Mouse (Mus musculus) midbrain, embryonic 11.5 days (tissue): Measurements from ENCODE around the gene Rftn1. TPM values are rescaled to one million over a fixed set of nuclear protein-coding genes. Genes with fewer than 3 reads are reported as not detected.

Experiments used
- ATAC-seq: fragments of 200-750 bp; cut with Nextera tagmentation; 2 replicates; pipeline ENCODE4 v1.8.0; 2017; ENCODE audit warnings: moderate TSS enrichment, moderate library complexity; ENCODE audit not compliant: low FRiP score
- DNase-seq: peaks from one replicate; pipeline ENCODE4 v3.0.0; 2015; ENCODE audit warnings: low spot score; ENCODE audit errors: missing footprints
- H3K27ac ChIP-seq: fragments of 300-500 bp; sonication (generic); 2 replicates; pipeline ENCODE4 v1.5.1; 2014; ENCODE audit warnings: low read depth, low read length
- H3K27me3 ChIP-seq: fragments of 300-500 bp; sonication (generic); 2 replicates; pipeline ENCODE4 v1.6.1; 2014; ENCODE audit warnings: mild to moderate bottlenecking, low read length, moderate library complexity, mixed read lengths; ENCODE audit not compliant: control insufficient read depth, insufficient read depth
- H3K36me3 ChIP-seq: fragments of 300-500 bp; sonication (generic); 2 replicates; pipeline ENCODE4 v1.6.1; 2014; ENCODE audit warnings: mild to moderate bottlenecking, low read length, moderate library complexity, mixed read lengths; ENCODE audit not compliant: control insufficient read depth, insufficient read depth
- H3K4me1 ChIP-seq: fragments of 300-500 bp; sonication (generic); 2 replicates; pipeline ENCODE4 v1.6.1; 2014; ENCODE audit warnings: low read length; ENCODE audit not compliant: control insufficient read depth, insufficient read depth
- H3K4me2 ChIP-seq: fragments of 300-500 bp; sonication (generic); 2 replicates; pipeline ENCODE4 v1.6.1; 2014; ENCODE audit warnings: mild to moderate bottlenecking, moderate library complexity
- H3K4me3 ChIP-seq: fragments of 300-500 bp; sonication (generic); 2 replicates; pipeline ENCODE4 v1.5.1; 2014; ENCODE audit warnings: low read depth, low read length
- H3K9ac ChIP-seq: fragments of 300-500 bp; sonication (generic); 2 replicates; pipeline ENCODE4 v1.6.1; 2014; ENCODE audit warnings: low read length
- H3K9me3 ChIP-seq: fragments of 300-500 bp; sonication (generic); 2 replicates; pipeline ENCODE4 v1.6.1; 2016; ENCODE audit warnings: low read length; ENCODE audit not compliant: control insufficient read depth
- WGBS: fragments of 180-500 bp; shearing (Covaris S2); extraction: QIAGEN DNeasy Blood & Tissue Kit; methylation state at CpG from one replicate; pipeline ENCODE4 v1.1.7; 2014; 5-methylcytosine and 5-hydroxymethylcytosine counted together
- polyA plus RNA-seq: library from polyadenylated mRNA; unstranded; fragments of >200 nt; fragmentation: Nextera tagmentation; extraction: Ambion mirVana; gene quantifications from 2 replicates; pipeline ENCODE4 v1.2.1, GENCODE M21; 2014

Gene Rftn1
- polyA plus RNA-seq, 1 experiment from 2014 or later: 4.3 TPM

DNA sequence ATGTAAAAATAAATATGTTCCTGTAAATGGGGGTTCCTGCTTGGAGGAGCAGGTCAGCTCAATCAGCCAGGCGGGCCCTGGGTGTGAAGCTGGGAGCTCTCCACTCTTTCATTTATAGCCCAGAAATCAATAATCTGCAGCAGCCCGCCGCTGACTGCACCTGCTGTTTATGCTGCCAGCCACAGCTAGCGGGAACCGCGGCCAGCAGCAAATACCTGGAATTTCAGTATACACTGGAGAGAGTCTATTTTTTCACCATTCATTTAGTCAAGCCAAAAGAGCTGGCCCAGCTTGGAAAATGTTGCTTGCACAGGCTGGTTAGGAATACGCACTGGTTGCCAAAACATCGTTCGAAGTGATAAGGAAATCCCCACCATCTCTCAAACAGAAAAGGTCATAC, 142.3 kb downstream of the Rftn1 start:
- Histone ChIP-seq H3K27ac (no peak overlapping the region), H3K4me2 (no peak overlapping the region), H3K27me3 (no peaks in the 10 kb centered on the region), H3K36me3 (no peaks in the 10 kb centered on the region), H3K9ac (no peak overlapping the region), H3K4me1 (no peaks in the 10 kb centered on the region), H3K9me3 (no peaks in the 10 kb centered on the region), H3K4me3 (no peak overlapping the region)
- no peak for DNase-seq
- 84% methylated on average over 9 of the region's 9 CpGs for WGBS
- peak; percentile 40; the same call in 1 of the 2 replicates for ATAC-seq

GRCm38 (mm10) chr17:50047182-50047581, 143.3 kb downstream of the Rftn1 start:
- Histone ChIP-seq H3K4me2 (no peak overlapping the region), H3K9me3 (no peaks in the 10 kb centered on the region), H3K9ac (no peak overlapping the region), H3K27ac (no peak overlapping the region), H3K4me1 (no peaks in the 10 kb centered on the region), H3K36me3 (no peaks in the 10 kb centered on the region), H3K4me3 (no peak overlapping the region), H3K27me3 (no peaks in the 10 kb centered on the region)
- no peak for DNase-seq
- no peak for ATAC-seq
- 98% methylated on average over 12 of the region's 12 CpGs for WGBS

DNA sequence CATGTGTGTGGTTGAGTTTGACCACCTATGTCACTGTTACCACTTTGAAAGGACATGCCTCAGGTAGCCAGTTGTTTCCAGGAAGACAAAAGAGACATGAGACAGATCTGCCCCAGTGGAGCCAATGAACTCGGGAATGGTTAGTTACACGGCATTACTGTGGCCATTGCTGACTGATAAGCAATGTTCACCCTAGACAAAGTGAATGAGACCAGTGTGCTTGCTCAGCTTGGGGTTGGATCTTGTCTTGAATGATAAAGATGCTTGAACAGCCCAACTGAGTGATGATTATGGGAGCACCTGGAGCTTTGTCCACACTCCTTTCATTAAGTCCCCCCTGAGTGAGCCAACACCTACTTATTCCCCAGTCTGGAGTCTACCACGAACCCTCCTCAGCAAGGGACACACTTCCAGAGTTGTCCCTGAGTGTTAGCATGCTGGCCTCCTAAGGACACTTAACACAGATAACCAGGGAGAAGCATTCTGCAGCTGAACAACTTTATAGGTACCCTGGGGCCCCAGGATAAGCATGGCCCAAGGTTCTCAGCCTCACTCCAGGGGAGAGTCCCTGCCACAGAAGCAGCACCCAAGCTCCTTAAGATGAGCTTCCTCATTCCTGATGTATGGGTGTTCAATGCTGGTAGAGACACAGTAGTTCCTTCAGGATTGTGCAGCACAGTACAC, 149.6 kb downstream of the Rftn1 start:
- H3K27ac ChIP-seq: no peak overlapping the region
- H3K9me3 ChIP-seq: no peaks in the 10 kb centered on the region
- ATAC-seq (no peak), DNase-seq (no peak)
- no peak overlapping the region for H3K4me2 ChIP-seq
- WGBS: 85% methylated on average over 3 of the region's 3 CpGs
- no peaks in the 10 kb centered on the region for H3K27me3 ChIP-seq
- no peaks in the 10 kb centered on the region for H3K4me1 ChIP-seq
- H3K4me3 ChIP-seq: no peak overlapping the region
- H3K36me3 ChIP-seq: no peaks in the 10 kb centered on the region
- no peak overlapping the region for H3K9ac ChIP-seq

DNA sequence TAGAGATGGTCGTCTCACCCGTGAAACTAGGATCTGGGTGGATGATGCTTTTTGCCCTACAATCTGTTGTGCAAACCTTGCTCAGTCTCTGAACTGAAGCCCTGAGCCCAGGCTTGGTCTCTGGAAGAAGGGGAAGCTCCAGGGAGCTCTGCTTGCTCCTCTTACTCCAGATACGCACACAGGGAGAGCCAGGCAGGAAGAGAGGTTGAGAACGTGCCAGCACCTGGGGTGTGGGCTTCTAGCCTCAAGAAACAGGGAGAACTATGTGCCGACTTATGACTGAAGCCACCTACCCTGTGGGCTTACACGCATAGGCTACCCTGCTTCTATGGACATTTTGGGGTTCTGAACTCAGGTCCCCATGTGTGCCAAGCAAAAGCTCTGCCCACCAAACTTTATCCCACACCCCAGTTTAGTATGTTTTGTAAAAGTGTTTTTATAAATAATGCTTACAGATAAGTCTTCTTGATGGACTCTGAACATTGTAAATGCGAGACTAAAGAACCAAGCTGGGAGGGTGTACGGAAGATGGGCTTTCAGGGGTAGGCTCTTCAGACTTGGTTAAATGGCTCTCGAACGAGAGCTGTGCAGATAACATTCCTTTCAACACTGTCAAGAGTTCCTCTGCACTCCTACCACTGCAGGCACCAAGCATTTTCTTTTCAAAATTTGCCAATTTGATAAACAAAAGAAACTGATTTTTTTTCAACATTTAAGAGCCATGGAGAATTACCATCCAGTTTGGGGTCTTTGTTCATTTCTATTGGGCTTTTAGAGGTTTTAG, 152.4 kb downstream of the Rftn1 start:
- Histone ChIP-seq H3K4me2 (no peak overlapping the region), H3K9ac (no peak overlapping the region), H3K27ac (no peak overlapping the region), H3K4me1 (no peaks in the 10 kb centered on the region), H3K4me3 (no peak overlapping the region), H3K36me3 (no peaks in the 10 kb centered on the region), H3K27me3 (no peaks in the 10 kb centered on the region), H3K9me3 (no peaks in the 10 kb centered on the region)
- DNase-seq: no peak
- 88% methylated on average over 10 of the region's 10 CpGs for WGBS
- ATAC-seq: no peak

- no peak for ATAC-seq
- H3K4me1 ChIP-seq: no peaks in the 10 kb centered on the region
- H3K36me3 ChIP-seq: no peaks in the 10 kb centered on the region
- H3K9ac ChIP-seq: no peak overlapping the region
- 91% methylated on average over 4 of the region's 4 CpGs for WGBS
- no peak overlapping the region for H3K4me3 ChIP-seq
- H3K9me3 ChIP-seq: no peaks in the 10 kb centered on the region
- H3K27ac ChIP-seq: no peak overlapping the region
- no peak overlapping the region for H3K4me2 ChIP-seq
- DNase-seq: no peak
- no peaks in the 10 kb centered on the region for H3K27me3 ChIP-seq
Measured at GRCm38 (mm10) chr17:50037416-50037815, 153.1 kb downstream of the Rftn1 start.

- Histone ChIP-seq H3K27me3 (no peaks in the 10 kb centered on the region), H3K36me3 (no peaks in the 10 kb centered on the region), H3K4me2 (no peak overlapping the region), H3K27ac (no peak overlapping the region), H3K9me3 (no peaks in the 10 kb centered on the region), H3K4me1 (no peaks in the 10 kb centered on the region), H3K4me3 (no peak overlapping the region), H3K9ac (no peak overlapping the region)
- WGBS: 78% methylated on average over 14 of the region's 14 CpGs
- no peak for DNase-seq
- no peak for ATAC-seq
Measured at GRCm38 (mm10) chr17:50036751-50037385, 153.6 kb downstream of the Rftn1 start.

GRCm38 (mm10) chr17:50033698-50034097, 156.8 kb downstream of the Rftn1 start:
- DNase-seq: no peak
- WGBS: 84% methylated on average over 6 of the region's 6 CpGs
- no peak overlapping the region for H3K4me2 ChIP-seq
- no peaks in the 10 kb centered on the region for H3K27me3 ChIP-seq
- no peaks in the 10 kb centered on the region for H3K36me3 ChIP-seq
- H3K4me1 ChIP-seq: no peaks in the 10 kb centered on the region
- no peak for ATAC-seq
- H3K27ac ChIP-seq: no peak overlapping the region
- no peak overlapping the region for H3K9ac ChIP-seq
- no peaks in the 10 kb centered on the region for H3K9me3 ChIP-seq
- H3K4me3 ChIP-seq: no peak overlapping the region

- H3K27me3 ChIP-seq: no peaks in the 10 kb centered on the region
- WGBS: 93% methylated on average over 13 of the region's 13 CpGs
- no peak for DNase-seq
- H3K27ac ChIP-seq: no peak overlapping the region
- H3K36me3 ChIP-seq: no peaks in the 10 kb centered on the region
- ATAC-seq: no peak
- H3K4me1 ChIP-seq: no peaks in the 10 kb centered on the region
- no peaks in the 10 kb centered on the region for H3K9me3 ChIP-seq
- no peak overlapping the region for H3K4me2 ChIP-seq
- H3K4me3 ChIP-seq: no peak overlapping the region
- H3K9ac ChIP-seq: no peak overlapping the region
Measured at GRCm38 (mm10) chr17:50031548-50032491, 158.7 kb downstream of the Rftn1 start.
